Comparison of ENCODE assay signal across 1 mouse cellular context in genomic region chr3:65975317-65975716, GRCm38 (mm10).
TF ChIP-seq lines count a peak whose summit lies in the region.

No protein-coding gene starts in this region.

TF ChIP-seq in CH12.LX, 34 proteins besides CTCF, POLR2A, EP300 and RAD21 (continued from another document):
- TF ChIP-seq KAT2A (IDR thresholded peaks at IDR 0.05; ENCODE audit: insufficient replicate concordance, low read length) (no peak), BHLHE40 (IDR thresholded peaks at IDR 0.05; ENCODE audit: low read depth, low read length) (0 out of 2 replicates have a peak, but pooled peaks have one; percentile 32), USF2 (conservative IDR thresholded peaks at IDR 0.05; ENCODE audit: low read depth, low read length) (no peak)
